Mouse (Mus musculus): ENCODE results near the gene Lhcgr. TPM values are rescaled to one million over a fixed set of nuclear protein-coding genes. Genes with fewer than 3 reads are reported as not detected.
"Not testable (repeated sequence)": the region's sequence is repeated elsewhere in the genome, so short reads cannot be mapped to it uniquely, and the experiment has no call there.

The Lhcgr gene
- 2.5 and 4.0 TPM in 2 replicates for polyA plus RNA-seq (2015; fragmentation: Nextera tagmentation; extraction: Ambion mirVana)

GRCm38 (mm10) chr17:88791440-88792152 lies at the start of gene Lhcgr:
TSS of gene Lhcgr (minus strand) at chr17:88791990.
- H3K27ac ChIP-seq (ENCODE audit: low read depth, low read length): no peak within 1 kb of the TSS
- peaks cover 3% of the 10 kb centered on the region; the same call in 1 of the 2 replicates for H3K4me1 ChIP-seq (ENCODE audit: control insufficient read depth, insufficient read depth, low read depth, low read length)
- peak within 1 kb of the TSS; percentile 32 for H3K9ac ChIP-seq (ENCODE audit: low read depth, low read length)
- 33% methylated on average over 27 of the region's 31 CpGs for WGBS
- no peaks in the 10 kb centered on the region for H3K36me3 ChIP-seq (ENCODE audit: control insufficient read depth, insufficient read depth, low read length)
- H3K9me3 ChIP-seq (ENCODE audit: control insufficient read depth, low read length): no peaks in the 10 kb centered on the region
- H3K27me3 ChIP-seq (replicated peaks; ENCODE audit: control insufficient read depth, insufficient read depth, low read length): no peaks in the 10 kb centered on the region
- peak; percentile 56 for ATAC-seq
- peak within 1 kb of the TSS; percentile 23; the same call in 1 of the 2 replicates for H3K4me3 ChIP-seq (ENCODE audit: low read length)
- H3K4me2 ChIP-seq (ENCODE audit: low read length): peak within 1 kb of the TSS; percentile 48

GRCm38 (mm10) chr17:88817601-88818000 lies 25.8 kb upstream of the Lhcgr start:
- Histone ChIP-seq H3K4me2 (ENCODE audit: low read length) (no peak overlapping the region), H3K27me3 (replicated peaks; ENCODE audit: control insufficient read depth, insufficient read depth, low read length) (no peaks in the 10 kb centered on the region), H3K9me3 (ENCODE audit: control insufficient read depth, low read length) (no peaks in the 10 kb centered on the region), H3K4me3 (ENCODE audit: low read length) (no peak overlapping the region), H3K27ac (ENCODE audit: low read depth, low read length) (no peak overlapping the region), H3K9ac (ENCODE audit: low read depth, low read length) (no peak overlapping the region), H3K4me1 (ENCODE audit: control insufficient read depth, insufficient read depth, low read depth, low read length) (no peaks in the 10 kb centered on the region), H3K36me3 (ENCODE audit: control insufficient read depth, insufficient read depth, low read length) (no peaks in the 10 kb centered on the region)
- 30% methylated on average over 2 of the region's 2 CpGs for WGBS
- ATAC-seq: no peak; the same call in 1 of the 2 replicates

GRCm38 (mm10) chr17:88812943-88813342 lies 21.2 kb upstream of the Lhcgr start:
- H3K4me1 ChIP-seq (ENCODE audit: control insufficient read depth, insufficient read depth, low read depth, low read length); H3K36me3 ChIP-seq (ENCODE audit: control insufficient read depth, insufficient read depth, low read length); H3K9ac ChIP-seq (ENCODE audit: low read depth, low read length); ATAC-seq; H3K4me3 ChIP-seq (ENCODE audit: low read length); H3K27me3 ChIP-seq (replicated peaks; ENCODE audit: control insufficient read depth, insufficient read depth, low read length); H3K27ac ChIP-seq (ENCODE audit: low read depth, low read length); H3K4me2 ChIP-seq (ENCODE audit: low read length); H3K9me3 ChIP-seq (ENCODE audit: control insufficient read depth, low read length): not testable (repeated sequence)
- 83% methylated on average over 3 of the region's 3 CpGs for WGBS

- Histone ChIP-seq H3K27ac (ENCODE audit: low read depth, low read length) (no peak overlapping the region), H3K27me3 (replicated peaks; ENCODE audit: control insufficient read depth, insufficient read depth, low read length) (no peaks in the 10 kb centered on the region), H3K4me3 (ENCODE audit: low read length) (no peak overlapping the region), H3K4me2 (ENCODE audit: low read length) (no peak overlapping the region), H3K36me3 (ENCODE audit: control insufficient read depth, insufficient read depth, low read length) (no peaks in the 10 kb centered on the region), H3K9me3 (ENCODE audit: control insufficient read depth, low read length) (no peaks in the 10 kb centered on the region), H3K9ac (ENCODE audit: low read depth, low read length) (no peak overlapping the region), H3K4me1 (ENCODE audit: control insufficient read depth, insufficient read depth, low read depth, low read length) (no peaks in the 10 kb centered on the region)
- WGBS: 93% methylated on average over 5 of the region's 5 CpGs
- no peak for ATAC-seq
Measured at GRCm38 (mm10) chr17:88810807-88811206, 19.0 kb upstream of the Lhcgr start.

- no peaks in the 10 kb centered on the region for H3K36me3 ChIP-seq (ENCODE audit: control insufficient read depth, insufficient read depth, low read length)
- WGBS: 97% methylated on average over 8 of the region's 8 CpGs
- no peak for ATAC-seq
Measured at GRCm38 (mm10) chr17:88806421-88806820, 14.6 kb upstream of the Lhcgr start.

GRCm38 (mm10) chr17:88803441-88803840 lies 11.7 kb upstream of the Lhcgr start:
- Histone ChIP-seq H3K9me3 (ENCODE audit: control insufficient read depth, low read length) (no peaks in the 10 kb centered on the region), H3K4me2 (ENCODE audit: low read length) (no peak overlapping the region), H3K4me3 (ENCODE audit: low read length) (no peak overlapping the region), H3K36me3 (ENCODE audit: control insufficient read depth, insufficient read depth, low read length) (no peaks in the 10 kb centered on the region), H3K9ac (ENCODE audit: low read depth, low read length) (no peak overlapping the region), H3K27me3 (replicated peaks; ENCODE audit: control insufficient read depth, insufficient read depth, low read length) (no peaks in the 10 kb centered on the region), H3K27ac (ENCODE audit: low read depth, low read length) (no peak overlapping the region), H3K4me1 (ENCODE audit: control insufficient read depth, insufficient read depth, low read depth, low read length) (no peaks in the 10 kb centered on the region)
- ATAC-seq: no peak

More at GRCm38 (mm10) chr17:88806421-88806820, 14.6 kb upstream of the Lhcgr start:
- Histone ChIP-seq H3K4me1 (ENCODE audit: control insufficient read depth, insufficient read depth, low read depth, low read length) (no peaks in the 10 kb centered on the region), H3K9ac (ENCODE audit: low read depth, low read length) (no peak overlapping the region), H3K4me2 (ENCODE audit: low read length) (no peak overlapping the region), H3K9me3 (ENCODE audit: control insufficient read depth, low read length) (no peaks in the 10 kb centered on the region), H3K4me3 (ENCODE audit: low read length) (no peak overlapping the region), H3K27me3 (replicated peaks; ENCODE audit: control insufficient read depth, insufficient read depth, low read length) (no peaks in the 10 kb centered on the region), H3K27ac (ENCODE audit: low read depth, low read length) (no peak overlapping the region)

GRCm38 (mm10) chr17:88790680-88791079 lies 1.1 kb downstream of the Lhcgr start:
- H3K9ac ChIP-seq (ENCODE audit: low read depth, low read length): no peak overlapping the region
- H3K9me3 ChIP-seq (ENCODE audit: control insufficient read depth, low read length): no peaks in the 10 kb centered on the region
- no peak overlapping the region for H3K4me2 ChIP-seq (ENCODE audit: low read length)
- no peaks in the 10 kb centered on the region for H3K27me3 ChIP-seq (replicated peaks; ENCODE audit: control insufficient read depth, insufficient read depth, low read length)
- H3K4me1 ChIP-seq (ENCODE audit: control insufficient read depth, insufficient read depth, low read depth, low read length): peaks cover 3% of the 10 kb centered on the region; the same call in 1 of the 2 replicates
- H3K27ac ChIP-seq (ENCODE audit: low read depth, low read length): no peak overlapping the region
- whole genome bisulfite sequencing: 49% methylated on average over 2 of the region's 2 CpGs
- peak; percentile 31; the same call in 1 of the 2 replicates for ATAC-seq
- no peaks in the 10 kb centered on the region for H3K36me3 ChIP-seq (ENCODE audit: control insufficient read depth, insufficient read depth, low read length)
- no peak overlapping the region for H3K4me3 ChIP-seq (ENCODE audit: low read length)

- H3K9me3 ChIP-seq (ENCODE audit: control insufficient read depth, low read length): no peaks in the 10 kb centered on the region
- no peaks in the 10 kb centered on the region for H3K27me3 ChIP-seq (replicated peaks; ENCODE audit: control insufficient read depth, insufficient read depth, low read length)
- no peak overlapping the region for H3K4me3 ChIP-seq (ENCODE audit: low read length)
- ATAC-seq: no peak
- no peaks in the 10 kb centered on the region for H3K36me3 ChIP-seq (ENCODE audit: control insufficient read depth, insufficient read depth, low read length)
- H3K9ac ChIP-seq (ENCODE audit: low read depth, low read length): no peak overlapping the region
- 78% methylated on average over 2 of the region's 2 CpGs for WGBS
- H3K27ac ChIP-seq (ENCODE audit: low read depth, low read length): no peak overlapping the region
- peaks cover 3% of the 10 kb centered on the region; the same call in 1 of the 2 replicates for H3K4me1 ChIP-seq (ENCODE audit: control insufficient read depth, insufficient read depth, low read depth, low read length)
- H3K4me2 ChIP-seq (ENCODE audit: low read length): no peak overlapping the region
Measured at GRCm38 (mm10) chr17:88788392-88788791, 3.4 kb downstream of the Lhcgr start.

GRCm38 (mm10) chr17:88786881-88787280 lies 4.9 kb downstream of the Lhcgr start:
- Histone ChIP-seq H3K9me3 (ENCODE audit: control insufficient read depth, low read length) (no peaks in the 10 kb centered on the region), H3K4me2 (ENCODE audit: low read length) (no peak overlapping the region), H3K4me1 (ENCODE audit: control insufficient read depth, insufficient read depth, low read depth, low read length) (peaks cover 3% of the 10 kb centered on the region; the same call in 1 of the 2 replicates), H3K4me3 (ENCODE audit: low read length) (no peak overlapping the region), H3K36me3 (ENCODE audit: control insufficient read depth, insufficient read depth, low read length) (no peaks in the 10 kb centered on the region), H3K9ac (ENCODE audit: low read depth, low read length) (no peak overlapping the region), H3K27ac (ENCODE audit: low read depth, low read length) (no peak overlapping the region), H3K27me3 (replicated peaks; ENCODE audit: control insufficient read depth, insufficient read depth, low read length) (no peaks in the 10 kb centered on the region)
- no peak for ATAC-seq
- 63% methylated on average over 6 of the region's 6 CpGs for WGBS
